Mouse (Mus musculus) cortical plate, adult 2 months (tissue): ENCODE measurements at regions not wholly inside any gene's neighbourhood (a gene's known extent, or its start where the extent isn't known, plus 50 kb on each side); places are given as distances from the start of the nearest gene placed in this dataset.

Experiments used
- CTCF ChIP-seq: fragments of 200-500 bp; IDR thresholded peaks from 2 replicates; pipeline ENCODE4 v1.5.1; 2011; ENCODE audit warnings: mild to moderate bottlenecking, control low read depth, low read length; ENCODE audit not compliant: insufficient read depth; ENCODE audit errors: extremely low read depth
- POLR2A ChIP-seq: fragments of 200-500 bp; IDR thresholded peaks from 2 replicates; pipeline ENCODE4 v1.6.1; 2011; ENCODE audit warnings: mild to moderate bottlenecking, low read length, control low read depth; ENCODE audit not compliant: insufficient read depth; ENCODE audit errors: extremely low read depth

GRCm38 (mm10) chr3:34749989-34750388 is 99.8 kb downstream of the Sox2 start:
- no peak for TF ChIP-seq POLR2A
- TF ChIP-seq CTCF, result no peak
